Mouse (Mus musculus) midbrain, postnatal 0 days (tissue): ENCODE measurements around the gene Tspyl2. TPM values are rescaled to one million over a fixed set of nuclear protein-coding genes. Genes with fewer than 3 reads are reported as not detected.

Source experiments
- ATAC-seq: fragments of 200-750 bp; cut with Nextera tagmentation; 2 replicates; pipeline ENCODE4 v1.8.0; 2017; ENCODE audit warnings: moderate number of reproducible peaks, mild to moderate bottlenecking, moderate TSS enrichment, moderate library complexity; ENCODE audit not compliant: low FRiP score
- DNase-seq: peaks from one replicate; pipeline ENCODE4 v3.0.0-alpha.2; 2015; ENCODE audit warnings: low spot score
- H3K27ac ChIP-seq: fragments of 300-500 bp; sonication (generic); 2 replicates; pipeline ENCODE4 v1.5.1; 2014; ENCODE audit warnings: low read depth, mild to moderate bottlenecking, low read length, mixed read lengths
- H3K27me3 ChIP-seq: fragments of 300-500 bp; sonication (generic); 2 replicates; pipeline ENCODE4 v1.6.1; 2014; ENCODE audit warnings: low read length, control low read depth, mixed read lengths; ENCODE audit not compliant: insufficient read depth
- H3K36me3 ChIP-seq: fragments of 300-500 bp; sonication (generic); 2 replicates; pipeline ENCODE4 v1.6.1; 2014; ENCODE audit warnings: low read length, control low read depth, mixed read lengths; ENCODE audit not compliant: insufficient read depth
- H3K4me1 ChIP-seq: fragments of 300-500 bp; sonication (generic); 2 replicates; pipeline ENCODE4 v1.6.1; 2014; ENCODE audit warnings: mild to moderate bottlenecking, control low read depth, antibody characterized with exemption, low read length, mixed read lengths; ENCODE audit not compliant: insufficient read depth
- H3K4me2 ChIP-seq: fragments of 300-500 bp; sonication (generic); 2 replicates; pipeline ENCODE4 v1.6.1; 2014; ENCODE audit warnings: low read depth, mild to moderate bottlenecking, low read length, mixed read lengths; ENCODE audit not compliant: poor library complexity, severe bottlenecking
- H3K4me3 ChIP-seq: fragments of 300-500 bp; sonication (generic); 2 replicates; pipeline ENCODE4 v1.5.1; 2014; ENCODE audit warnings: low read depth, mild to moderate bottlenecking, low read length, moderate library complexity
- H3K9ac ChIP-seq: fragments of 300-500 bp; sonication (generic); replicated peaks from 2 replicates; pipeline ENCODE4 v1.6.1; 2014; ENCODE audit warnings: mild to moderate bottlenecking, low read length, moderate library complexity, mixed read lengths; ENCODE audit not compliant: poor library complexity, severe bottlenecking
- H3K9me3 ChIP-seq: fragments of 300-500 bp; sonication (generic); 2 replicates; pipeline ENCODE4 v1.6.1; 2016; ENCODE audit warnings: low read length, control low read depth
- CTCF ChIP-seq: IDR thresholded peaks from 2 replicates; pipeline ENCODE4 v1.5.1; 2016; ENCODE audit warnings: antibody characterized with exemption, mild to moderate bottlenecking
- WGBS: fragments of 180-500 bp; shearing (Covaris S2); extraction: QIAGEN DNeasy Blood & Tissue Kit; methylation state at CpG from one replicate; pipeline ENCODE4 v1.1.7; 2014; 5-methylcytosine and 5-hydroxymethylcytosine counted together
- polyA plus RNA-seq: library from polyadenylated mRNA; unstranded; fragments of >200 nt; fragmentation: Nextera tagmentation; extraction: Ambion mirVana; gene quantifications from 2 replicates; pipeline ENCODE4 v1.2.1, GENCODE M21; 2015
- total RNA-seq: library from RNA; depleted of rRNA; stranded (reverse); fragments of >200 nt; gene quantifications from 2 replicates; pipeline ENCODE4 v1.2.3, GENCODE M21; 2014; rRNA removed

The Tspyl2 gene
- 29.1 and 42.2 TPM in 2 replicates for total RNA-seq
- polyA plus RNA-seq: 50.2 and 56.8 TPM in 2 replicates

- H3K9me3 ChIP-seq: no peaks in the 10 kb centered on the region
- peaks cover 15% of the 10 kb centered on the region; the same call in 1 of the 2 replicates for H3K27me3 ChIP-seq
- H3K36me3 ChIP-seq: 0 out of 2 replicates have a peak, but pooled peaks cover 2% of the 10 kb centered on the region
- ATAC-seq: peak; percentile 98
- no peak for TF ChIP-seq CTCF
- 16% methylated on average over 26 of the region's 27 CpGs for WGBS
- peak within 1 kb of the TSS; percentile 44 for H3K4me2 ChIP-seq
- no peaks in the 10 kb centered on the region; the same call in 1 of the 2 replicates for H3K4me1 ChIP-seq
- H3K4me3 ChIP-seq: peak within 1 kb of the TSS; percentile 51
- H3K9ac ChIP-seq: peak within 1 kb of the TSS; percentile 80
- DNase-seq: peak; percentile 98
- H3K27ac ChIP-seq: peak within 1 kb of the TSS; percentile 92
These were observed at the start of gene Tspyl2 for GRCm38 (mm10) chrX:152342358-152342901. Gene Tspyl2, minus strand, starts transcription at chrX:152342425.

GRCm38 (mm10) chrX:152368397-152369273 is 26.4 kb upstream of the Tspyl2 start, which contains the start of gene Gpr173:
Gene Gpr173, minus strand, starts transcription at chrX:152368704.
- WGBS: 22% methylated on average over 20 of the region's 24 CpGs
- DNase-seq (peak; percentile 72), ATAC-seq (peak; percentile 95)
- Histone ChIP-seq H3K9ac (peak within 1 kb of the TSS; percentile 68), H3K27me3 (peaks cover 15% of the 10 kb centered on the region; the same call in 1 of the 2 replicates), H3K4me1 (no peaks in the 10 kb centered on the region; the same call in 1 of the 2 replicates), H3K27ac (peak within 1 kb of the TSS; percentile 84), H3K9me3 (no peaks in the 10 kb centered on the region), H3K36me3 (no peaks in the 10 kb centered on the region), H3K4me3 (peak within 1 kb of the TSS; percentile 56), H3K4me2 (peak within 1 kb of the TSS; percentile 57)
- no peak for TF ChIP-seq CTCF

GRCm38 (mm10) chrX:152368054-152368396 is 25.8 kb upstream of the Tspyl2 start:
- H3K27ac ChIP-seq: peak overlapping the region; percentile 84
- no peaks in the 10 kb centered on the region for H3K9me3 ChIP-seq
- no peaks in the 10 kb centered on the region for H3K36me3 ChIP-seq
- H3K4me1 ChIP-seq: no peaks in the 10 kb centered on the region; the same call in 1 of the 2 replicates
- H3K4me2 ChIP-seq: peak overlapping the region; percentile 57
- DNase-seq (peak; percentile 16), ATAC-seq (peak; percentile 57)
- peak overlapping the region; percentile 68 for H3K9ac ChIP-seq
- peaks cover 15% of the 10 kb centered on the region; the same call in 1 of the 2 replicates for H3K27me3 ChIP-seq
- WGBS: 27% methylated on average over 2 of the region's 4 CpGs
- no peak for TF ChIP-seq CTCF
- peak overlapping the region; percentile 56 for H3K4me3 ChIP-seq

GRCm38 (mm10) chrX:152366418-152366817 is 24.2 kb upstream of the Tspyl2 start:
- H3K27ac ChIP-seq: no peak overlapping the region
- no peak overlapping the region; the same call in 1 of the 2 replicates for H3K9ac ChIP-seq
- H3K4me1 ChIP-seq: no peaks in the 10 kb centered on the region; the same call in 1 of the 2 replicates
- 62% methylated on average over 2 of the region's 2 CpGs for WGBS
- H3K9me3 ChIP-seq: no peaks in the 10 kb centered on the region
- H3K36me3 ChIP-seq: no peaks in the 10 kb centered on the region
- H3K27me3 ChIP-seq: peaks cover 15% of the 10 kb centered on the region; the same call in 1 of the 2 replicates
- peak; percentile 42 for DNase-seq
- H3K4me2 ChIP-seq: peak overlapping the region; percentile 57
- ATAC-seq: no peak
- H3K4me3 ChIP-seq: peak overlapping the region; percentile 56; the same call in 1 of the 2 replicates
- no peak for TF ChIP-seq CTCF

- 25% methylated on average over 5 of the region's 5 CpGs for WGBS
- peak; percentile 67 for TF ChIP-seq CTCF
- H3K9me3 ChIP-seq: no peaks in the 10 kb centered on the region
- H3K36me3 ChIP-seq: no peaks in the 10 kb centered on the region
- H3K27me3 ChIP-seq: peaks cover 6% of the 10 kb centered on the region; the same call in 1 of the 2 replicates
- no peaks in the 10 kb centered on the region for H3K4me1 ChIP-seq
- no peak overlapping the region for H3K4me2 ChIP-seq
- ATAC-seq (peak; percentile 80), DNase-seq (peak; percentile 66)
- no peak overlapping the region for H3K27ac ChIP-seq
- H3K4me3 ChIP-seq: no peak overlapping the region
- no peak overlapping the region for H3K9ac ChIP-seq
These were observed 10.4 kb upstream of the Tspyl2 start for GRCm38 (mm10) chrX:152352553-152353153.
